Mouse (Mus musculus) C2C12 (cell line): ENCODE measurements around the gene Pcdh11x.
"Not testable (repeated sequence)": the region's sequence is repeated elsewhere in the genome, so short reads cannot be mapped to it uniquely, and the experiment has no call there.

ENCODE experiments used
- CTCF ChIP-seq: IDR thresholded peaks from one replicate; pipeline ENCODE4 v1.5.1; 2011; ENCODE audit not compliant: control insufficient read depth, insufficient read depth, insufficient read length
- MAX ChIP-seq: IDR thresholded peaks from one replicate; pipeline ENCODE4 v1.6.1; 2011; ENCODE audit warnings: mild to moderate bottlenecking, control low read depth
- MYOD1 ChIP-seq: IDR thresholded peaks from one replicate; pipeline ENCODE4 v1.6.1; 2011; ENCODE audit warnings: low read depth; ENCODE audit not compliant: control insufficient read depth, insufficient read length

- TF ChIP-seq CTCF, MYOD1, MAX: not testable (repeated sequence)
Measured at GRCm38 (mm10) chrX:120312995-120313394, 22.9 kb downstream of the Pcdh11x start, which contains the start of gene H2afb3.
